Mouse (Mus musculus) hindbrain, embryonic 12.5 days (tissue): ENCODE data around the gene Lyrm1. TPM values are rescaled to one million over a fixed set of nuclear protein-coding genes. Genes with fewer than 3 reads are reported as not detected.

Experiments
- ATAC-seq: fragments of 200-750 bp; cut with Nextera tagmentation; 2 replicates; pipeline ENCODE4 v1.8.0; 2017; ENCODE audit warnings: moderate TSS enrichment; ENCODE audit not compliant: low FRiP score
- H3K27ac ChIP-seq: fragments of 300-500 bp; sonication (generic); 2 replicates; pipeline ENCODE4 v1.5.1; 2016; ENCODE audit warnings: mild to moderate bottlenecking
- H3K27me3 ChIP-seq: fragments of 300-500 bp; sonication (generic); 2 replicates; pipeline ENCODE4 v1.6.1; 2016; ENCODE audit warnings: mild to moderate bottlenecking
- H3K36me3 ChIP-seq: fragments of 300-500 bp; sonication (generic); 2 replicates; pipeline ENCODE4 v1.6.1; 2016; ENCODE audit warnings: mild to moderate bottlenecking
- H3K4me1 ChIP-seq: fragments of 300-500 bp; sonication (generic); 2 replicates; pipeline ENCODE4 v1.6.1; 2016
- H3K4me2 ChIP-seq: fragments of 300-500 bp; sonication (generic); replicated peaks from 2 replicates; pipeline ENCODE4 v1.6.1; 2016; ENCODE audit warnings: mild to moderate bottlenecking
- H3K4me3 ChIP-seq: fragments of 300-500 bp; sonication (generic); 2 replicates; pipeline ENCODE4 v1.5.1; 2016; ENCODE audit warnings: mild to moderate bottlenecking
- H3K9ac ChIP-seq: fragments of 300-500 bp; sonication (generic); 2 replicates; pipeline ENCODE4 v1.6.1; 2016; ENCODE audit warnings: mild to moderate bottlenecking, moderate library complexity
- H3K9me3 ChIP-seq: fragments of 300-500 bp; sonication (generic); replicated peaks from 2 replicates; pipeline ENCODE4 v1.6.1; 2016; ENCODE audit warnings: mild to moderate bottlenecking
- whole genome bisulfite sequencing: fragments of 180-500 bp; shearing (Covaris S2); methylation state at CpG from one replicate; pipeline ENCODE4 v1.1.7; 2016; 5-methylcytosine and 5-hydroxymethylcytosine counted together
- polyA plus RNA-seq: library from polyadenylated mRNA; unstranded; fragments of >200 nt; fragmentation: Nextera tagmentation; extraction: Ambion mirVana; gene quantifications from 2 replicates; pipeline ENCODE4 v1.2.1, GENCODE M21; 2016

Gene Lyrm1
- polyA plus RNA-seq, 1 experiment from 2014 or later: 14.0 TPM

- no peak overlapping the region for H3K9ac ChIP-seq
- H3K9me3 ChIP-seq: no peaks in the 10 kb centered on the region
- peaks cover 22% of the 10 kb centered on the region for H3K4me1 ChIP-seq
- no peak overlapping the region for H3K4me3 ChIP-seq
- no peak for ATAC-seq
- H3K27me3 ChIP-seq: no peaks in the 10 kb centered on the region
- WGBS: 96% methylated on average over 4 of the region's 4 CpGs
- no peak overlapping the region for H3K27ac ChIP-seq
- no peaks in the 10 kb centered on the region for H3K36me3 ChIP-seq
- H3K4me2 ChIP-seq: no peak overlapping the region
Measured at GRCm38 (mm10) chr7:119892742-119893141, 2.9 kb upstream of the Lyrm1 start.

DNA sequence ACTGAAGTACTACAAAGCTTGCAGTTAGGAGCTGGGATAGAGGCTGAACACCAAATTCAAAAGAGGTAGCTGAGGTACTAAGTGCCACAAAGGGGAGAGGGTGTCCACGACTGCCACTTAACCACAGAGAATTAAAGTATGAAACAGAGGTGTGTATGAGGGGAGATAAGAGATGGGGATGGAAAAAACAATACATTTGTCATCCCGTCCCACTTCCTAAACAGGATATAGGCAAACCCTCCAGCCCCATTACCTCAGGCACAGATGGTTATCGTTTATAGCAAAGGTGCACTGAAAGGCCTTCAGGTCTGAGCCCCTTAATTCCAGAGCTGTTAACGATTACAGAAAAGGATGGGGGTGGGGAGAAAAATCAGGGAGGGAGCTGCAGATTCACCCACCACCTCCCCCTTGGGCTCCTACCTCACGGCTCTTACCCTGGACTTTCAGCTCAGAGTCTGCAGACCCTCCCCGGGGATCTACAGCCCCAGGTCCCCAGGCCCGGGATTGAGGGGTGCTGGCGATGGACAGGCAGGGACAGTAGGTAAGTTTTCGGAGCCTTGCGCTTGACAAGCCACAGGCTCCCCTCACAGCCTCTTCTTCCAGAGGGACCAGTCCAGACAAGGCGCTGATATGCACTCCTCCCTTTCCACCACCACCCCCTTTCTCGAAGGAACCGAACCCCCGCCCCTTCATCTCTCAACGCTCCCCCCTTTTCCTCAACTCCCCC lies 680 bp upstream of the Lyrm1 start:
- Histone ChIP-seq H3K4me2 (peak overlapping the region; percentile 73), H3K4me1 (peaks cover 22% of the 10 kb centered on the region), H3K9ac (peak overlapping the region; percentile 87), H3K27ac (peak overlapping the region; percentile 96), H3K9me3 (no peaks in the 10 kb centered on the region), H3K4me3 (peak overlapping the region; percentile 70), H3K36me3 (no peaks in the 10 kb centered on the region), H3K27me3 (no peaks in the 10 kb centered on the region)
- peak; percentile 74 for ATAC-seq
- 3% methylated on average over 15 of the region's 15 CpGs for WGBS

GRCm38 (mm10) chr7:119897521-119898109 lies 2.0 kb downstream of the Lyrm1 start:
- H3K4me3 ChIP-seq: no peak overlapping the region
- ATAC-seq: no peak
- H3K4me2 ChIP-seq: no peak overlapping the region
- H3K27ac ChIP-seq: no peak overlapping the region
- no peaks in the 10 kb centered on the region for H3K27me3 ChIP-seq
- 93% methylated on average over 8 of the region's 8 CpGs for WGBS
- H3K36me3 ChIP-seq: no peaks in the 10 kb centered on the region
- H3K9ac ChIP-seq: no peak overlapping the region
- no peaks in the 10 kb centered on the region for H3K9me3 ChIP-seq
- peaks cover 22% of the 10 kb centered on the region for H3K4me1 ChIP-seq

DNA sequence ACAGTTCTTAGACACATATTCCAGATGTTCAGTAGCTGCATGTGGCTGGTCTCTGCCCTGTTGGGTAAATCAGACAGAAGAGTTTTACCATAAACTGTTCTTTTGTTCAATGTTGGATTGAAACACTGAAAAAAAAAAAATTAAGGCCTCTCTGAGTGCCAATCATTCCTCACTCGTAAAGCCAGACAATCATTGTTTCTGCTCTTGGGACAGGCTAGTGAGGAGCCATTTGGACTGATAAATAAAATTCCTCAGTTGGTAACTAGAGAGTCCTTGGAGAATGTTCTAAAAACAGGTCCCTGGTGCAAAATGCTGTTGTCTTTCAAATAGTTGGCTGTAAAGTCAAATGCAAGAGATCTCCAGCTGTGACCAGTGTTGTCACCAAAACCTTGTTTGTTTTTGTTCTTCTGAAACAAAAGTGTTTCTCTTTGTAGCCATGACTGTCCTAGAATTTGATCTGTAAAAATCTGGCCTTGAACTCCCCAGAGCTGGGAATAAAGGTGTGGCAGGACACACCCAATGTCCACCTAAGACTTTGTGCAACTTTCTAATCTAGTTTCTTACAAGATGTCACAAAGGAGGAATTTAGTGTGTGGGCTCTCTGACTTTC lies 2.7 kb downstream of the Lyrm1 start:
- Histone ChIP-seq H3K36me3 (no peaks in the 10 kb centered on the region), H3K27me3 (no peaks in the 10 kb centered on the region), H3K4me2 (no peak overlapping the region), H3K27ac (no peak overlapping the region), H3K4me1 (peaks cover 18% of the 10 kb centered on the region), H3K9ac (no peak overlapping the region), H3K9me3 (no peaks in the 10 kb centered on the region), H3K4me3 (no peak overlapping the region)
- ATAC-seq: no peak
- 44% methylated on average over 1 of the region's 1 CpGs for WGBS

GRCm38 (mm10) chr7:119899386-119900057 lies 3.9 kb downstream of the Lyrm1 start:
- Histone ChIP-seq H3K27ac (no peak overlapping the region), H3K36me3 (no peaks in the 10 kb centered on the region), H3K9me3 (no peaks in the 10 kb centered on the region), H3K4me2 (no peak overlapping the region), H3K27me3 (no peaks in the 10 kb centered on the region), H3K9ac (no peak overlapping the region), H3K4me3 (no peak overlapping the region), H3K4me1 (peaks cover 9% of the 10 kb centered on the region)
- WGBS: 79% methylated on average over 3 of the region's 3 CpGs
- no peak for ATAC-seq

DNA sequence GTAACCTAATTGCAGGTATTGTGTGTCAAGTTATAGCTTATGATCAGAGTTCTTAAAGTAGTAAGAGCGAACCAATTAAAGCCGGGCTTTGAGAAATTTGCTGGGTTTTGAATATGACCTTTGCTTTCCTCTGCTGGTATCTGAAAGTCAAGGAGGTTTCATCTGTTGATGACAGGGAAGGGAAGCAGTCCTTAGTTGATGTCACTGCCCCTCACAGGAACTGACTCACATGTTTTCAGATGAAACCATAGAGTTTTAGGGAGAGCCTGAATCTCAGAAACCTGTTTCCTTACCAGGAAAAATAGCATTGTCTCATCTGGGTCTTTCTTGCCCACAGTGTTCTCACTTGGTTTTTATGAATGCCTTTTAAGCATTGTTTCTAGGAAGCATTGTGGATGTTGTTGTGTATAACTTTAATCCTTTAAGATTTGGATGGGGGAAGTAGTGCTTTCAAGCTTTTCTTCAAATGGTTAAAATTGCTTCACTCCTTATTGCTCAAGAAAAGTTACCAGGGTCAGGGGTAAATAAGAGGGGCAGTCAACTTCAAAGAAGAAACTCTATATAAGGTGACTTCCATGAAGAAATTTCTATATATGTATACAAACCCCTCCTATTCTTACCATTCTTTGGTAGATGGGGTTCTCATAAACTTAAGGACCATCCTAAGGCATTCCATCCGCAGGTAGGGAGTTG lies 11.0 kb downstream of the Lyrm1 start:
- Histone ChIP-seq H3K27me3 (no peaks in the 10 kb centered on the region), H3K9me3 (no peaks in the 10 kb centered on the region), H3K36me3 (no peaks in the 10 kb centered on the region), H3K9ac (no peak overlapping the region), H3K27ac (no peak overlapping the region), H3K4me3 (no peak overlapping the region), H3K4me1 (no peaks in the 10 kb centered on the region), H3K4me2 (no peak overlapping the region)
- no peak for ATAC-seq
- 92% methylated on average over 3 of the region's 3 CpGs for WGBS

GRCm38 (mm10) chr7:119911727-119912126 lies 16.1 kb downstream of the Lyrm1 start:
- H3K4me2 ChIP-seq: no peak overlapping the region
- H3K9ac ChIP-seq: no peak overlapping the region
- no peak overlapping the region for H3K4me3 ChIP-seq
- H3K4me1 ChIP-seq: no peaks in the 10 kb centered on the region
- H3K9me3 ChIP-seq: no peaks in the 10 kb centered on the region
- WGBS: 84% methylated on average over 3 of the region's 3 CpGs
- ATAC-seq: no peak
- H3K27ac ChIP-seq: no peak overlapping the region
- no peaks in the 10 kb centered on the region for H3K36me3 ChIP-seq
- H3K27me3 ChIP-seq: no peaks in the 10 kb centered on the region

GRCm38 (mm10) chr7:119920457-119920856 lies 24.8 kb downstream of the Lyrm1 start:
- H3K36me3 ChIP-seq: no peaks in the 10 kb centered on the region
- WGBS: 66% methylated on average over 2 of the region's 2 CpGs
- no peak for ATAC-seq
- H3K27ac ChIP-seq: no peak overlapping the region
- no peak overlapping the region for H3K4me3 ChIP-seq
- H3K4me1 ChIP-seq: no peaks in the 10 kb centered on the region
- no peak overlapping the region for H3K9ac ChIP-seq
- no peak overlapping the region for H3K4me2 ChIP-seq
- H3K9me3 ChIP-seq: no peaks in the 10 kb centered on the region
- H3K27me3 ChIP-seq: no peaks in the 10 kb centered on the region

- Histone ChIP-seq H3K9ac (no peak overlapping the region), H3K4me2 (no peak overlapping the region), H3K4me3 (no peak overlapping the region), H3K4me1 (no peaks in the 10 kb centered on the region), H3K36me3 (no peaks in the 10 kb centered on the region), H3K27me3 (no peaks in the 10 kb centered on the region), H3K9me3 (no peaks in the 10 kb centered on the region), H3K27ac (no peak overlapping the region)
- ATAC-seq: no peak
- 82% methylated on average over 4 of the region's 4 CpGs for WGBS
Measured at GRCm38 (mm10) chr7:119921054-119921453, 25.4 kb downstream of the Lyrm1 start.

DNA sequence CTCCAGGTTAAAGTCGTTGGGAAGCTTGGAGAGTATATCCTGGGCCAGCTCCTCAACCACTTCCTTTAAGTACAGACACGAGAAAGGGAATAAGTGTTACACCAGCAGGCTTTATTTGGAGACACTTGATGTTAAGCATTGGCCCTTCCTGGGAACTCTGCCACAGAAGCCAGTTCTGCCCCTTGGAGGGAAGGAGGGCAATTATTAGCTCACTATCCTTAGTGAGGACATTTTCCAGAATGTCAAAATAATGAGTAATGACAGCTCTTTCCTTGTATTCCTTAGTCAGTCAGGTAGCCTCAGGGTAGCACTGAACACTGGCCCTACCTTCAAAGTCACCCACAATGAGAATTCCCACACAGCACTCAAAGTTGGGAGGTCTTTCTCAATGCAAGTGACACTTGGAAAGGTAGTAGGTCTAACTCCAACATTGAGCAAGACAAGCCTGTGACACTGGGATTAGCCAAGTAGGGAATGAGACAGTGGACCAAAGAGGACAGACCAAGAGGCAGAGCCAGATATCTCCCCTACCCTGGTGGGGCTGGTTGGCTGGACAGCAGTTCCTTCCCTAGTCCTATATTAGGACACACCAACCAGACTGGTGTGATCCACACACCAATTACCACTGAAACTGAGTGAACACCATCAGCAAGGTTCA lies 33.3 kb downstream of the Lyrm1 start:
- H3K9me3 ChIP-seq: no peaks in the 10 kb centered on the region
- 69% methylated on average over 2 of the region's 2 CpGs for WGBS
- H3K4me3 ChIP-seq: no peak overlapping the region
- H3K36me3 ChIP-seq: no peaks in the 10 kb centered on the region
- no peak overlapping the region for H3K9ac ChIP-seq
- no peak overlapping the region for H3K4me2 ChIP-seq
- H3K27ac ChIP-seq: no peak overlapping the region
- no peak for ATAC-seq
- no peaks in the 10 kb centered on the region for H3K27me3 ChIP-seq
- H3K4me1 ChIP-seq: no peaks in the 10 kb centered on the region

- Histone ChIP-seq H3K36me3 (no peaks in the 10 kb centered on the region), H3K9ac (no peak overlapping the region), H3K4me1 (no peaks in the 10 kb centered on the region), H3K4me2 (no peak overlapping the region), H3K27ac (no peak overlapping the region), H3K27me3 (no peaks in the 10 kb centered on the region), H3K9me3 (no peaks in the 10 kb centered on the region), H3K4me3 (no peak overlapping the region)
- no peak for ATAC-seq
Measured at GRCm38 (mm10) chr7:119936321-119936720, 40.7 kb downstream of the Lyrm1 start.

DNA sequence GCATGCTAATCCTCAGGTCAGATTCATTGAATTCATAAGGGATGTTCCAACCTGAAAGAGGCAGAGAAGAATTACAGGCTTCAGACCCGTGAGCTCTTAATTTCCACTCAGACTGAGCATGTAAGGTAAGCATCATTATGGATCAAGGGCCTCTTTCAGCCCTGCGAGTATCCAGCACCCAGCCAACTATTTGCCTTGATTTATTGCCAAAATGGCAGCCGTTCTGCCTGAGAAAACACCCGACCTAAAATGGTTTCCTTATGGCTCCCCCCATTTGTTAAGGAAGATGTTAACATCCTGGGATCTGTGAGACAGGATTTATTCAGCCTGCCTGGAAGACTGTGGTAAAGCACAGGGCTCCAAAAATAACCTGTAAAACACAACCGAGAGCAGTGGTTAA lies 41.4 kb downstream of the Lyrm1 start:
- H3K36me3 ChIP-seq: no peaks in the 10 kb centered on the region
- no peak for ATAC-seq
- no peaks in the 10 kb centered on the region for H3K27me3 ChIP-seq
- H3K27ac ChIP-seq: no peak overlapping the region
- H3K4me1 ChIP-seq: no peaks in the 10 kb centered on the region
- H3K9me3 ChIP-seq: no peaks in the 10 kb centered on the region
- WGBS: 84% methylated on average over 5 of the region's 5 CpGs
- H3K4me2 ChIP-seq: no peak overlapping the region
- no peak overlapping the region for H3K9ac ChIP-seq
- H3K4me3 ChIP-seq: no peak overlapping the region
